Mouse (Mus musculus): ENCODE measurements around the gene 2210017I01Rik.

2210017I01Rik gene

DNA sequence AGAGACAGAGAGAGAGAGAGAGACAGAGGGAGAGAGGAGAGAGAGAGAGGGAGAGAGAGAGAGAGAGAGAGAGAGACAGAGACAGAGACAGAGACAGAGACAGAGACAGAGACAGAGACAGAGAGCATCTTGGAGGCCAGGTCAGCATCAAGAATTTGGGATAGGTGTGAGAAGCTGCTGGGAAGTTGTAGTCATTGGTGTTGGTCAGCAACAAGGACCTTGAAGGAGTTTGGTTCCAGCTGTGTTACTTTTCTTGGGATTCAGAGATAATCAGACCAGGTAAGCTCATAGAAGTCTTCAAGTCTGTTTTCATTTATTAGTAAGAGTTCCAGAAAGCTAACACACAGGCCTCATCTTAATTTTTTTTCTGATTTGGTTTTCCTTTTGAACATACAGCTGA lies at the start of gene 2210017I01Rik:
Gene 2210017I01Rik (minus strand): TSS at position 101 of the 400 bp plus-strand sequence.
- DNase-seq (ENCODE audit: low read depth, low spot score), result no peak

DNA sequence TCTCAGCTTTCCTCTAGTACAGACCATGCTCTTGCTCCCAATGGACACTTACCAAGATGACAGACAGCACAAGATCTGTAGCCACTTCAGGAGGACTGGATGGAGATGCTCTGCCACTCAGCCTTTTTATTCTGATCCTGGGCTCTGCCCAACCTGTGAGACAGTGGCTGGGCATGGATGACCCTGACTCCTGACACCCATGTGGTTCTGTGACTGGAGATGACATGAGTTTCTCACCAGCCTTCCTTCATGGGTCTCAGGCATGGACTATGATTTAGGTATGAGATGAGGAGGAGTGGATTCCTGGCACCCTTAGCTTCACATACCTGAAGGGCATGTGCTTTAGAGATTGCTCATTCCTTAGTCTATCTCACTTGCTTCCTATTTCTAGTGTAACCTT lies 49.5 kb upstream of the 2210017I01Rik start, which contains the start of gene Lce1b:
Gene Lce1b (minus strand): TSS at position 101 of the 400 bp plus-strand sequence.
- no peak for DNase-seq (ENCODE audit: low read depth, low spot score)

DNA sequence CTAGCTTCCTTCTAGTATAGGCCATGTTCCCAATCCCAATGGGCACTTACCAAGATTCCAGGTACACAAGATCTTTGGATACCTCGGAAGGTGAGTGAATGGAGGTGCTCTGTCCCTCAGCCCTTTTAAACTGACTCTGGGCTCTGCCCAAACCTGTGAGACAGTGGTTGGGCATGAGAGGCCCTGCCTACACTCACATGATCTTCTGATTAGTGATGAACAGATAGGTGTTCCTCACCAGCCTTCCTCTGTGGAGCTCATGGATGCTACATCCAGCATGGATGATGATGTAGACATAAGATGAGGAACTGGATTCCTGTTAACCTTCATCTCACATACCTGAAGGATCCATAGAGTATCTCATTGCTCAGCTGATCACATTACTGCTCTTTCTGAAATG lies 40.9 kb upstream of the 2210017I01Rik start, which contains the start of gene Lce1a1:
Gene Lce1a1 (minus strand): TSS at position 101 of the 400 bp plus-strand sequence.
- no peak for DNase-seq (ENCODE audit: low read depth, low spot score)

- DNase-seq (ENCODE audit: low read depth, low spot score), result no peak
Observed at GRCm38 (mm10) chr3:92639854-92640253, 32.6 kb upstream of the 2210017I01Rik start.

DNA sequence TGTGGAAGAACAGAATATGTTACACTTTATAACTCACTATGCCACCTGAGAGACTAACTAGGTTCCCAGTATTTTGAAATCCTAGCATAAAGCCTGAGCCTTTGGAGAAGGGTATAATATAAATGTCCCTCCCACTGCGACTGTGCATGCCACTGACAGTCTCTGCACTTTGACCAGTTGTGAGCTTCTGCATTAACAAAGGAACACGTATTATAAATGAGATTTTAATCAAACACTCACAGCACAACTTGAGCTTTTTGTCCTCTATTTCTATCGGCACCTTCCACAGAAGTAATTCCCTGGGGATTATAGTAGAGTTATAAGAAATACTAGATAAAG lies 31.3 kb upstream of the 2210017I01Rik start:
- no peak for DNase-seq (ENCODE audit: low read depth, low spot score)

DNA sequence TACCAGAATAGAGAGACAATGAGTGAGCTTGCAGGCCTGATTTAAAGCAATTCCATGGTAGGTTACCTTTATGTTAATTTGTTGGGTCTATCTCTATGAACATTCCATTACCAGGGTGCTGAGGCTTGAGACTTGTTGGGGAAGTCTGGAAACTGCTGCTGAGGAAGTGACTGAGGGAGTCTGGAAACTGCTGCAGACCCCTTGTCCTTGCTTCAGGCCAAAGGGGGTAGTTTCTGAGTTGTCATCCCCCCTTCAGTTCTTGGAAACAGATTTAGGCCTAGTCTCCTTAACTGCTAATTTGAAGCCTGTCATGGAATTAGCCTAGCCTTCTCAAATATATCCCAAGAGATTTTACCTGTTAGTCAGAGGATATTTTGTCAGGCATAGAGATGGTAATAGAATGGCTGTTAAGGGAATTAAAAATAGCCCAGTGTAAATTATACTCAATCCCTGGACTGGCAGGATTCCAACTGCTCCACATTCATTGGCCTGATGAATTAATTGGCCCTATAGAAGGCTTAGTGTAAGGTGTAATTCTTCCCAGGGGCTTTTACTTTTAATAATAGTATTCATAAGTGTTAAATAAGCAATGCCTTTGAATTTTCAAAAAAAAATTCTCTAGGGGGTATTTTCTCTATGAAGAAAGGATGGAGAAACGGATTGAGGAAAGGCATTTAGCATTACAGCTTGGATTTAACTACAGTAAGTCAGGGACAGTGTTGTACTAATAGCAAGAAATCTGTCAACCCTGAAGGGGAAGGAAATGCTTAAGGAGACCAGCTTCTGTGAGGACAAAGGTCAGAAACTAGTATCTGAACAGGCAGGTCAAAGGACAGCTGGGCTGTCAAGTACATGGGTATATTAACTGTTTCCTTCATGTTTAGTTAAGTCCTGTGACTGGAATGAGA lies 30.7 kb upstream of the 2210017I01Rik start:
- no peak for DNase-seq (ENCODE audit: low read depth, low spot score)

GRCm38 (mm10) chr3:92621560-92621959 lies 14.3 kb upstream of the 2210017I01Rik start, which contains the start of gene Lce6a:
Gene Lce6a (minus strand): TSS chr3:92621660.
- DNase-seq (ENCODE audit: low read depth, low spot score), result no peak

DNA sequence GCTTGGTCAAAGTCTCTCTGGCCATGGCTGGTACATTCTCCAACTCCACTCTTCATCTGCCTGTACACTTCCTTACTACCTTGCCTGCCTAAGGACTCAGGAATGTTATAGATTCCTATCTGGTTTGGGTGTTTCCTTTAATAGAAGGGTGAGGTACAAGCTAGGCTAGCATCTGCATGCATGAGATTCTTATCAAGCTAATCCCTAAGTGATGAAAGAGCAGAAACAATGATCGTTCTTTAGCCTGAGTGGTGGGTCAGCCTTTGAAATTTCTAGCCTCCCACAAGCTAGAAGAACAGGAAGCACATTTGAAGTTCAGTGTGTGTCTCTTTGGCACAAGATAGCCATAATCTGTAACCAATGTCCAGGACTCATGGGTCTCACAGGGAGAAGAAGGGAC lies 2.5 kb upstream of the 2210017I01Rik start:
- no peak for DNase-seq (ENCODE audit: low read depth, low spot score)

DNA sequence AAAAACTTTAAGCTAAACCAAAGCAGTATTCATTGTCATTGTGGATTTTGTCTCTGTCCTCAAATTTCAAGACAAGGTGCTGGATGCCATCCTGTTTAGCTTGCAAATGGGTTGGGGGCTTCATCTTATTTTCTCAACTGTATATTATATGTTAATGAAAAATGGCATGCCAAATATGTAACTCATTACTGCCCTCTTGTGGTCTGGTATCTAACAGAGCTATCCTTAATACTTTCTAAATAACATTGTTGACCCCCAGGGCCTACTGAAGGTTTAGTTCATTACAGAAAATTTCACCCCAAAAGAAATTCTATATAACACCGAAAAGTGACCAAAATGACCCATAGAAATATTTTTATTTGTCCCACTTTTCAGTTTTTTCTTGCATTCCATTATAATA lies 5.1 kb downstream of the 2210017I01Rik start:
- DNase-seq (ENCODE audit: low read depth, low spot score), result no peak

- DNase-seq (ENCODE audit: low read depth, low spot score), result no peak
Observed at GRCm38 (mm10) chr3:92600456-92600855, 6.8 kb downstream of the 2210017I01Rik start.

DNA sequence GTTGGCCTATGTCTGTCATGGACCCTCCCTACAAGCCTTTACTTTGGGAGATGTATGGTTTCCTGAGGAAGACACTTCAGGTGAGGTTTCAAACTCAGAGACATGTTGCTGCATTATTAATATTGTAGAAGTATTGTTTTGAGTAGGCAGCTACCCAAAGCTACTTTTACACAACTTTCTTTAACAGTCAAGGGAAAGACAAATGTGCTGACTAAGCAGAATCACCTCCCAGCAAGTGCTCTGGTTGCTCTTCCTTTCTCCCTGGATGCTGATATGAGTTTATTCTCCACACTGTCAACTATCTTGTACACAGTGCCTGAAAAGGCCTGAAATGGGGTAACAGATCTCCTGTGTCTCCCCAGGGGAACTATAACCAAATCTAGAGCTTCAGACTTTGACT lies 7.3 kb downstream of the 2210017I01Rik start:
- no peak for DNase-seq (ENCODE audit: low read depth, low spot score)

DNA sequence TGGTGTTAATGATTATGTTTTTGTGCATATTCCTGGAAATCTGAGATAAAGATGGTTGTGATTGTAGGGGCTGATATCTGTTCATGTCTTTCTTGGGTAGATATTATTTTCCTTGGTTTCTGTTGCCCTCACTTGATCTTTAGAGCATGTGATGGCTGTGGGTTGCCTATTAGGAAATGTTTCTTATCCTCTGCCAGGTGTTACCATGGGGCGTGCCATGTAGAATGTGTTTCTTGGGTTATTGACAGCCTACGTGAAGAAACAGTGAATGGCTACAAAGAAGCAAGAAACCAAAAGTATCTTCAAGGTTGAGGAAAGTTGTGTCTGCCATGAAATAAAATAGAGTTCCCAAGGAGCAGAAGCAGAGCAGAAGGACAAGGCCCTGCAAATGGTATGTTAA lies 8.9 kb downstream of the 2210017I01Rik start:
- DNase-seq (ENCODE audit: low read depth, low spot score), result no peak

DNA sequence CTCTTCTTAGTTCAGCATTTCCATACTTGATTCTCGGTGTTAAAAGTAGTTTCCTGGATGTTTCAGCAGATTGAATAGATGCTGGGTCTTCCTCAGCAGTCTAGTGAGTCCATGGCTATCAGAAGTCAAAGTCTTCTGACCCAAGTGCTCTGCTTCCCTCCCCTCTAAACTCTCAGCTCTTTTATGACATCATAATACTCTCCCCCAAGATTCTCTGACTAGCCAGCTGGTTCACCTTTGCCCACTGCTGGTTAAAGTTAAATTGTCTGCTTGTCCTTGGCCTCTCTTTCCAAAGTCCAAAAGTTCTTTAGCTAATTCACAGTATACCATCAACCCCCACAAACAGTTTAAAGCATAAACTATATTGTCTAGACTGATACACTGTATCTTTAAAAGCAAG lies 18.4 kb downstream of the 2210017I01Rik start, which contains the start of gene Smcp:
Gene Smcp (minus strand): TSS at position 140 of the 400 bp plus-strand sequence.
- no peak for DNase-seq (ENCODE audit: low read depth, low spot score)

- no peak for DNase-seq (ENCODE audit: low read depth, low spot score)
Observed at GRCm38 (mm10) chr3:92587190-92587589, 20.1 kb downstream of the 2210017I01Rik start.

DNA sequence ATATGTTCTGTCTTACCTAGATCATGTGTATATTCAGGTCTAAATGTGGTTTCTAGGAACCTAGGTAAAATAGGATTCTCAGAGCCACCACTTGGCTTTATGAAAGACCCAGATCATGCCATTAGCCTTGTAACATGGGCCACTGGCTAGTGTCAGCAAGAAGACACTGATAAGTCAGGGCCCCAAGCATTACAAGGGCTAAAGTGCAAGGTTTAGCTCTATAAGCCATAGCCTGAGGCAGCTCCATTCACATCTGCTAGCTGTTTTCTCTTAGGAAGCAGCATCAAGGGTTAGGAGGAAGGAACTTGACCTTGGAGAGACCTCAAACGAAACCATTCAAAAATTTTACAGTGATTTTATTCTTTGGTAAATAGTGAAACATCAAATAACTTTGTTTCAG lies 22.2 kb downstream of the 2210017I01Rik start:
- no peak for DNase-seq (ENCODE audit: low read depth, low spot score)

DNA sequence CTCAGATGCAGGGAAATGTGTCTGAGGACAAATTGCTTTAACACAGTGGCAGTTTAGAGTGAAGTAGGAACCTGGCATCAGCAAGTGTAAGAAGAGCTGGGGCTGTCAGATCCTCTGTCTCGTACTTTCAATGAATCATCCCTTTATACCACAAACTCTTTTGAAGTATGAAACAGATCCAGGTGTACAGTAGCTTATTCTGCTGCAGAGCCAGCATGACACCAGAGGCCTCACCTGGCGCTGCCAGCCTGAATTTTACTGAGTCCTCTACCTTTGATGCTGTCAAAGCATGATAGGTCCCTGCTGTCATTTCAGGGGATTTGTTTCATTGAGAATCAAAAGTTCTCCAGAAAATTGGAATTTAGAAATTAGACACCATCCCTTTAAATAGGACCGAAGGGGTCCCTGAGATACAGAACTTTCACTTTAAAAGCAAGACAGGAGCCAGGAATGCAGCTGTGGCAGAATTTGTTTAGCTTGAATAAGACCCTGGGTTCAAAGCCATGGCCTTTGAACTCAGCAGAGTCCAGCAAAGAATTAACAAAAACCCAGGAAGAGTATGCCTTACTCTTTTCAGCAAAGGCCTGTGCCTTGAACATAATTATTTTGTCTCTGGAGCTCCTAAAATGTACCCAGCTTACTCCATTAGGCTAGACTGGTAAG lies 24.0 kb downstream of the 2210017I01Rik start:
- DNase-seq (ENCODE audit: low read depth, low spot score), result no peak

GRCm38 (mm10) chr3:92579508-92579907 lies 27.8 kb downstream of the 2210017I01Rik start:
- DNase-seq (ENCODE audit: low read depth, low spot score), result no peak

GRCm38 (mm10) chr3:92578652-92579413 lies 28.5 kb downstream of the 2210017I01Rik start:
- no peak for DNase-seq (ENCODE audit: low read depth, low spot score)

GRCm38 (mm10) chr3:92573449-92574041 lies 33.7 kb downstream of the 2210017I01Rik start, which contains the start of gene Ivl:
Gene Ivl (minus strand): TSS chr3:92573735.
- DNase-seq (ENCODE audit: low read depth, low spot score), result no peak

- no peak for DNase-seq (ENCODE audit: low read depth, low spot score)
Observed at GRCm38 (mm10) chr3:92572514-92573155, 34.7 kb downstream of the 2210017I01Rik start.

DNA sequence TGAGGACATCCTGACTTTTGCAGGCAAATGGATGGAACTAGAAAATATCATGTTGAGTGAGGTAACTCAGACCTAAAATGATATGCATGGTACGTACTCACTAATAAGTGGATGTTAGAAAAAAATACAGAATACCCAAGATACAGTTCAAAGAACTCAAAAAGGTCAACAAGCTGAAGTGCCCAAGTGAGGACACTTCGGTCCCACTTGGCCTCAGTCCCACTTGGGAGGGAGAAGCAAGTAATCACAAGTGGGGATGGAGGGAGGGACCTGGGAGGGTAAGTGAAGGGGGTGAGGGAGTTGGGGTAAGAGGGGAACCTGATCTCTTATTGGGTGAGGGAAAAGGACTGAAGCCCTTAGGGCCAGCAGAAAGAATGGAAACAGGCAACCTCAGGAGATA lies 38.5 kb downstream of the 2210017I01Rik start:
- no peak for DNase-seq (ENCODE audit: low read depth, low spot score)
